Mouse (Mus musculus): ENCODE measurements around the gene Zfp609.

Zfp609 gene

DNA sequence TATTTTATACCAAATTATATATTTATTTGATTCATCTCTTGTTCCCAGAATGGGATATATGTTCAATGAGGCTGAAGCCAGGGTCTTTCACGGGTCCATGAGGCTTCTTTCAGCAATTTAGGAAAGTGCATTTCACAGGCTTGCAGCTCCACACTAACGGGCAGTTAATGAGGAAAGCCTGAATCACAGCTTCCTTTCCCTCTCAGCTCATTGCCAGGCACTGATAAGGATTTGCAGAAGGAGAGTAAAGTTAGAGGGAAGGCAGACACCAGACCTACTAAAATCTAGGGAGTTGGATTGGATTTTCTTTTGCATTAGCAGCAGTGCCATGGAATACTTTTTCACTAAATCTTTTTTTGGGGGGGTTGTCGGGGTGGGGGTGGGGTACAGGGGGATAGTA is 69.5 kb downstream of the Zfp609 start:
- DNase-seq: no peak

DNA sequence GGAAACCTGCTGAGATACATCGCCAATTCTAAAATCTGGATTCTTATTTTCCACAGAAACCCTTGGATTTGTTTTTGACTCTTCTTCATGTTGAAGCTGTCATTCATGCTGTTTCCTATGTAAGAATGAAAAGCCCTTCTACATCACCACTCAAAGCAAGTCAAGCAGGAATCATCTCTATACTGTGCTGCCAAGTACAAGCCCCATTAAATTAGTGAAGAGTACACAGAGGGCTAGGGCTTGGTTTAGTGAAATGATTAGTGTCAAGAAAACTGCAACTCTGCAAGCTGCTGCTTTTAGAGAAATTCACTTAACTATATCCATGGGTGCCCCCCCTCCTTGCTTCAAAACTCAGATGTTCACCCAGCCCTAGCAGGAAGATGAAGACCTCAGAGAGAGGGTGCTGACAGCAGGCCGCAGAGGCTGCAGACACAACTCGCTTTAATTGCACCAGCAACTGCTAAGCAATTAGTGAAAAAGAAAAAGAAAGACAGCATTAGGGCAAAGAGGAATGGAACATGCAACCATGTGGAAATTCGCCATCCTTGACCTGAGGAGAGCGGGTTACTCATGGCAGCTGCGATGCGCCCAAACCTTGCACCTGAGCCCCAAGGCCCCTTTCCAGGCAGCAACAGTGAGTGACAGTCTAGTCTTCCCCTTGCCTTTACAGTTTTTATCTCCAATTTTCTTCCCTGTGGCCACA is 71.5 kb downstream of the Zfp609 start:
- no peak for DNase-seq

DNA sequence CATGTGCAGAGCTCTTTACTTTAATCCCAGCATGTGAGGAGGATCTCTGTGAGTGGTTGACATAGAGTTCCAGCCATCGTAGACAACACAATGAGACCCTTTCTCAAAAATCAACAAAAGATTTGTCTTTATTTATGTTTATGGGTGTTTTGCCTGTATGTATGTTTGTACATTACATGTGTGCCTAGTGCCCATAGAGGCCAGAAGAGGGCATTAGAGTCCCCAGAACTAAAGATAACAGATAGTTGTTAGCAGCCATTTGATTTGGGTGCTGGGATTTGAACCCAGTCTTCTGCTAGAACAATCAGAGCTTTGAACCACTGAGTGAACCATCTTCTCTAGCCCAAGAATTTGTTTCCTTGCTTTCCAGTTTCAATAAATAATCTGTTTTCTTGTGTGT is 72.2 kb downstream of the Zfp609 start:
- DNase-seq: no peak

DNA sequence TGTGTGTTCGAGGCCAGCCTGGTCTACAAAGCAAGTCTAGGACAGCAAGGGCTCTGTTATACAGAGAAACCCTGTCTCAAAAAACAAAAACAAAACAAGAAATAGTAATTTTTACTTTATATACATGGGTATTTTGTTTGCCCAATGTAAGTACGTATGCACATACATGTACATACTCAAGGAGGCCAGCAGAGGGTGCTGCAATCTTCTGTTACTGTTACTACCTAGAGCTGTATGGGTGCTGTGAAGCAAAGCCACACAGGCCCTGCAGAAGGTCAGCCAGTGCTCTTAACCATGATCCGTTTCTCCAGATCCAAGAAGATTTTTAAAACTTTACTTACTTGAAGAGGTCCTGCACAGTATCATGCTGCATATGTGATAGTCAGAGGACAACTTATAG is 74.7 kb downstream of the Zfp609 start:
- no peak for DNase-seq

DNA sequence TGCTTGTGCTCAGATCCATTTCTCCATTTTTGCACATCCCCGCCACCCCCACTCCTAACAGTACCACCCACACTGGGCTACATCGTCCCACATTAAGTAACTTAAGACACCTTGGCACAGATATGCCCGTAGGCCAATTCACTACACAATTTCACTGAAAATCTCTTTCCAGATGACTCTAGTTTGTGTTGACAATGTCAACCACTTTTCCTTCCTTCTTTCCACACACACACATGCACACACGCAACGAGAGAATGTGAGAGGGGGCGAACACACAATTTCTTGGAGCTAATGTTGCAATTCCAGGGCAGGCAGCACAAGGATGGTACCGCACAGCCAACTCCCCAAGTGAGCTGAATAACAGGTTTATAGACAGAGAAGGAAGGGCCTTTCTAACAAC is 75.5 kb downstream of the Zfp609 start:
- DNase-seq: no peak

DNA sequence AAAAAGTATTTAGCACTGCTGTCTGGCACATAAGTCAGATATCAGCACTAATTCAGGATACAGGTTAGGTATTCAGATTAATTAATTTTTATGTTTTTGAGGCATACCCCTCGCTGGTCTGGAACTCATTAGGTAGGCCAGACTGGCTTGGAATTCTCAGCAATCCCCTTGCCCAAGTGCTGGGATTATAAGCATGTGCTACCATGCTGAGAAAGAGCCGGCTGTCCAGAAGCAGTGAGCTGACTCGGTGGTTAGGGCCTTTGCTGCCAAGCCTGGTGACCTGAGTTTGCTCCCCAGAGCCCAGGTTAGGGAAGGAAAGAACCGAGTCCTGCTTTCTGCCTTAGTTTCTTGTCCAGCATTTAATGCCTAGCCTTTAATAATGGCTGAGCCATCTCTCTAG is 79.3 kb downstream of the Zfp609 start:
- DNase-seq: peak; percentile 37

DNA sequence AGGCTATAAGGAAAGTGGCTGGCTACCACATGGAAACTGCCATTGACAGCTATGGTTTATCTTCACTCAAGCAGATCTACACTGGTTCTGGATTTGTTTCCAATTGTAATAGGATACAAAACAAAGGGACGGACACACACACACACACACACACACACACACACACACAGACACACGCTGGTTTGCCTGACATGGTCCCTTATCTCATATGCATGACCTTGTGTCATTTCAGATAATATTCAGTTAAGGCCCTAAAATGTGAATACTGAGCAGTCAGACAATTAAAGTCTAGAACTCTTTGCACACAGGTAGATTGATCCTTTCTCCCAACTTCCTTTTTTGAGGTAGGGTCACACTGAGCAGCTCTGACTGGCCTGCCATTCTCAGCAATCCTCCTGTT is 80.9 kb downstream of the Zfp609 start:
- DNase-seq: no peak

DNA sequence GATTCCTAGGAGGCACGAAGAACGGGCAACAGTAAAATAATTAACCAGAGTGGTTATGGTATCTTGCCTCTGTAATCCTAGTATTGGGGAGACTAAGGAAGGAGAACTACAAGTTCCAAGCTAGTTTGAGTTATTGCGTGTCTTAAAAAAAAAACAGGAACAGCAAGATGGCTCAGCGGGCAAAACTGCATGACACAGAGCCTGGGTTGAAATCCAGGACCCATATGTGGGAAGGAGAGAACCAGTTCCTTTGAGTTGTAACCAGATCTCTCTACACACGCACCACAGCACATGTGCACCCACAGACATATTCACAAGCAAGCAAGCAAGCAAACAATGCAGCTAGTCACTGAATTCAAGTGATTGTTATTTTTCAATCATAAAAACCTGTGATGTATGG is 81.9 kb downstream of the Zfp609 start:
- no peak for DNase-seq

DNA sequence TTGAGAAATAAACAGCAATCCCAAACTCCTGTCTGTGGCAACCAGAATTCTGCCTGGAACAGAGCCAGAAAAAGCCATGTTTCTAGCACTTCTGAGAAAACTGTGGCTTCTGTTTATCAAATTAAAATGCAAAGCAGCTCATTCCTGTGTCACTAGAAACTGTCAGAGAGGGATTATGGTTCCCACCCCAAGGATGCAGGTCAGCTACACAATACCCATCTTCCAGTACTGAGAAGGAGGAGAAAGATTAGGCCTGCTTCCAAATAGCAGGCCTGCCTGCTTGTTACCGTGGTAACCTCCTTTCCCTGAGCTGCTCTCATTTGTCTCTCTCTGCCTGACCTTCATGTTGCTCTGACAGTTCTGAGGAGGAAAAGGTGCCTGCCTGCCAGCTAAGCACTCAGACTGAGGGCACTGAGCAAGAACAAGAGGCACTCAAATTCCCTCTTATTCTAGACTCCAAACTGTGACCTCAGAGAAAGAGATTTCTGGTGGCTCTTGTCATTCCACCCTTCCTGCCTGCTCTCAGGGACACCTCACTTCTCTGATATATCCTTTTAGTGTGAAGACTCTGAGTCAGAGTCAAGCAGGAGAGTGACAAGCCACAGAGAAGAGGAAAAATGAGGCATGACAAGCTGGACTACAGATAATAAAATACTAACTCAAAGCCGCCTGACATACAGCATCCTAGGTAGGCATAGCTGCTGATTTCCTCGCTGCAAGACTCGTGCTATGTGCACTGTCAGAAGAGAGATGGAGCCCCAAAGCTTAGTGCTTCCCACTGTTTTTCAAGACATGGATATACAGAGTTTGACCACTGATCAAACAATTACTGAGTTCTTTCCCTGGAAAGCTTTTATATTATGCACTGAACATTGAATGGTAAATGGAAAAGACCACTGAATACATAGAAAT is 82.9 kb downstream of the Zfp609 start:
- DNase-seq: peak; percentile 85

DNA sequence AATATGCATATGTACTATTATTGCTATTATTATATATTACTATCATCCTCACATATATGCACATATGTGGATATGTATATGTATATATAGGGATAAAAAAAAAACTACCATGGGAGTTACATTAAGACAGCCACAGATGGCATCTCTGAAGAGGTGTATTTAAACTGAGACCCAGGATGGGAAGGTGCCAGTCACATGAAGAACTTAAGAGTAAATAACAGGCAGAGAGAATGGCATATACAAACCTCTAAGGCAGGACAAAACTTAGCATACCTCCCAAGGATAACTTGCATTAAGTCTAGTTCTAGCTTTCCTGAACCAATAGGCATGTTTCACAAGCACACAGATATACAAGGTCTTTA is 83.6 kb downstream of the Zfp609 start:
- DNase-seq: no peak

DNA sequence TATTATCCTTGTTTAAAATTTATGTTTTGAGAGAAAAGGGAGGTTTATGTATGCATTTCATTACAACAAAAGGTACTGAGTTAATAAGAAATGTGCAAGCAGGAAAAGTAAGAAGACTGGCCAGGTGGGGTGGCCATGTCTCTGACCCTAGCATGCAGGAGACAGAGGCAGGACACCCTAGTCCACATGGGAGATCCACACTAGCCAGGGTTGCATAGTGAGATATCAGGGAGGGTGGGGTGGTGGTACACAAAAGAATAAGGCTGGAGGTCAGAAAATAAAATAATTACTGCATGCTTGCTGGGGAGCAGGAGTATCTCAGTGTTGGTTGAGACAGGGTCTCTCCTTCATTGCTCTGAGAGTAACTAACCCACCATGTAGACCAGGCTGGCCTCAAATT is 84.0 kb downstream of the Zfp609 start:
- no peak for DNase-seq

DNA sequence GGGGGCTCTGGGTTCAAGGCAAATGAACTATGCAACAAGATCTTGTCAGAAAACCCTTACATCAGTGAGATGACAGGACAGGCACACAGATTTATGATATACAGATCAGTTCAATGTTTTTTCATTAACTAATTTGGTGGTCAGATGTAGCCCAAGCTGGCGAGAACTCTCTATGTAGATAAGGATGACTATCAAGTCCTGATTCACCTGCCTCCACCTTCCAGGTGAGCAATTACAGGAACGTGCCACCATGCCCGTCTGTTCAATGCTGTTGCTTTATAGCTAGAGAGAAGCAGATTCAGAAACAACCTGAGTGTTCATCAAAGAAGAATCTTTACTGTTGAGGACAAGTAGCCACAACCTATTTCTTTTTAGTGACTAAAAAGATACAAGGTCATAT is 84.6 kb downstream of the Zfp609 start:
- no peak for DNase-seq

DNA sequence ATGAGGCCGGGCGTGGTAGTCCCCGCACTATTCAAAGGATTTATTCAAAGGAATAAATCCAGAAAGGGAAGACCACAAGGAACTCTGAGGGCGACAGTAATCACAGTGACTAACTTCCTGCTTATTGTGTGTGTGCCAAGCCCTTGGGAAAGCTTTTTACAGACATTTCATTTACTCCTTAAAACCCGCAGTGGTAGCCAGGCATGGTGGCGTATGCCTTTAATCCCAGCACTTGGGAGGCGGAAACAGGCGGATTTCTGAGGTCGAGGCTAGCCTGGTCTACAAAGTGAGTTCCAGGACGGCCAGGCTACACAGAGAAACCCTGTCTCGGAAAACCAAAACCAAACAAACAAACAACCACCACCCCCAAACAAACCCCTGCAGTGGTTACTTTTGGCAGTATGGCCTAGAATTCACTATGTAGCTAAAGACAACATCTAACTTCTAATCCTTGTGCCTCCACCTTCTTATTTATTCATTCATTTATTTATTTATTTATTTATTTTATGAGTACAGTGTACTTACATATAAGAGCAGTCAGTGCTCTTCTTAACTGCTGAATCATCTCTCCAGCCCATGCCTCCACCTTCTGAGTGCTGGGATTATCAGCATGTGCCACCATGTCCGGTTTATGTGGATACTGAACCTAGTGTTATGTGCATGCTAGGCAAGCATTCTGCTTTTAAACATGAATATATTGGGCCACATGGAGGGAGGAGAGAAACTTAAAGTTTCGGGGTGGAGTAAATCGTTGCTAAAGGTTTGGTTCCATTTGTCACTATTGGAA is 86.1 kb downstream of the Zfp609 start:
- no peak for DNase-seq

DNA sequence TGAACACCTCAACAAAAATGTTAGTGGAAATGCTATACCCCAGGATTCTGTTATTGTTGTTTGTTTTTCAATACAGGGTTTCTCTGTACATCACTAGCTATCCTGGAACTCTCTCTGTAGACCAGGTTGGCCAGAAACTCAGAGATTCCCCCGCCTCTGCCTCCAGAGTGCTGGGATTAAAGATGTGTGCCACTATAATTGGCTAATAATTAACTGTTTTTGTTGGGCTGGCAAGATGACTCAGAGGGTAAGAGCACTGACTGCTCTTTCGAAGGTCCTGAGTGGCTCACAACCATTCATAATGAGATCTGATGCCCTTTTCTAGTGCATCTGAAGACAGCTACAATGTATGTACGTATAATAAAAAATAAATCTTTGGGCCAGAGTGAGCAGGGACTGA is 92.4 kb downstream of the Zfp609 start:
- no peak for DNase-seq

DNA sequence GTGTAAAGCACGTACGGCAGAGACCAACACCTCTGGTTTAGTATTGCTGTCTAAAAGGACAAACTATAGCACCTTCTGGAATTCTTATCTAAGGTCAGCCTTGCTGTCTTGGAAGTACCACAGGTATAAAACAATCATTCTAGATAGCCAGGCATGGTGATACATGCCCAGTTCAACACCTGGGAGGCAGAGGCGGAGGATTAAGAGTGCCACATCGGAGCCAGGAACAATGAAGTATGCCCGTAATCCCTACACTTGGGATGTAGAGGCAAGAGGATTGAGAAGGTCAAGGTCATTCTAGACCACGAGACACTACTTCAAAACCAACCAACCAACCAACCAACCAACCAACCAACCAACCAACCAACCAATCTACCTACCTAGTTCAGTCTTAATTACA is 98.8 kb downstream of the Zfp609 start:
- DNase-seq: no peak

DNA sequence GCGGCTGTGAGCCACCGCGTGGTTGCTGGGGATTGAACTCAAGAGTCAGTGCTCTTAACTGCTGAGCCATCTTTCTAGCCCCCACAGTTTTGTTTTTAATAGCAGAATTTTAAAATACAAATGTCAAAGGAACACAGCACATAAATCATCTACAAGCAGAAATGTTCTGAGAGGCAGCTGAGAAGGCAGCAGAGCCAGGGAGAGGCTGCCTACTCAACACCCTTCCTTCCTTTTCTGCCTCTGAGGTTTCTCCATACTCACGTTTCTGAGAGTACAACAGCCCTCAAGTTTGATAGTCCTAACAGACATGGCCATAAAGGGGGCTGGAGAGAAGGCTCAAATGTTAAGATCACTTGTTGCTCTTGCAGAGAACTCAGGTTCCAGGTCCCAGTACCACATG is 99.9 kb downstream of the Zfp609 start:
- DNase-seq: no peak

DNA sequence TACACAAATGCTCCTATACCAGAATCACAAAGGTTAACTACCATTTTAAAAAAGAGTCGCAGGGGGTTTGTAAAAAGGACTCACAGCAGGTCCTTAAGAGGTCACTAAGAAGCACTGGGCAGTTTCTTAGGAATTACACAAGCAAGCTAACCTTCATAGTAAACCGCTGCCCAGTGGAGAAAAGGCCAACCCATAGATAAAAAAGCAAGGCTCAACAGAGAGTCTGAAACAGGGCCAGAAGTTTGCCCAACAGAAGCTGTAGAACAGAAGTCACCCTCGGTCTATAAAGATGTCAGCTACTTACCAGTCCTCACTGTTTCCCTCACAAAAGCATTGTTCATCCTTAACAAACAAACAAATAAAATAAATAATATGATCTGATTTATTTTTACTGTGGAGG is 100.9 kb downstream of the Zfp609 start:
- DNase-seq: no peak

DNA sequence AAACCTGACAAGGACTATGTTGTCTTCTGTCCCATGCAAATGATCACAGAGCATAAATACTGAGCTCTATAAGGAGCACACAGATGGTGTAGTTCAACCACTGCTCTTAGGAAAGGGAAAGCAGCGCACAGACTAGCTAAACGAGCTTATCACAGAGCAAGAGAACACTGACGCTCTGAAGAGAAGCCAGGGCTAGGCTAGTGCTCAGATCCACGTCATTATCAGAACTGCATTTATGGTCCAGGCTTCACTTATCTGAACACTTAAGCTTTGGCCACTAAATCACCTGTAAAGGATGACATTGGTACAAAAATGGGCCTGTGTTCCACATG is 102.1 kb downstream of the Zfp609 start:
- DNase-seq: no peak

DNA sequence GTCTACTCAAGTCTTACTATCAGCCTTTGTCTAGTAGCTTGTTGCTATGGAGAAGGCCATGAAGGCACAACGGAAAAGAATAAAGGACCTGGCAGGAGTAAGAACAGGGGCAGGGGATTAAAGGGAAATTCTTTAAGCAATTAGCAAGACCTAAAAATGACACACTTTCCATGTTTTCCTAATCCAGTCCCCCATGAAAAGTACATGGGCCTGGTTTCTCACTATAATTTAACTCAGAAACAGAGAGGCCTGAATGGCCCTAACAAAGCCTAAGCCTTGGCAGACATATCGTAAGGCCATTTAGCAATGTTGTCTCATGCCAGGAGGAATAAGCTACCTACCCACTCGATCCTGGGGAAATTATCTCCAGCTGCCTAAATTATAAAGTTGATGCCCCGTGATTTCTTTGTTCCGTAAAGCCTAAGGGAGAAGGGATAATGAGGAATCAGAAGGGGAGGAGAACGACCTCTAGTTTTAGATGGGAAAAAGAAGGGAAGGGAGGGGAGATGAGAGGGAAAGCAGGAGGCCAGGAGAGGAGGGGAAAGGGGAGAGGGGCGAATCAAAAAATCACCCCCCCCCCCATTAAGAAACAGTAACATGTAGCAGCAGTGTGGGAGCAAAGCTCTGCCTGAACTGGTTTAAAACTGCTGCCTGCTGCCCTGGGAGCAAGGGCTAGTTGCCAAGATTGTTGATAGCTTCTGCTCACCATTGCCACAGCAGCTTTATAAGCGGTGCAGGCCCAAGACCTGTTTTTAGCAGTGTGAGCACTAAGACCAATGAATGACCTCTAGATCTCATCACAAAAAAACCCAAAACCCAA is 102.7 kb downstream of the Zfp609 start:
- peak; percentile 61 for DNase-seq

DNA sequence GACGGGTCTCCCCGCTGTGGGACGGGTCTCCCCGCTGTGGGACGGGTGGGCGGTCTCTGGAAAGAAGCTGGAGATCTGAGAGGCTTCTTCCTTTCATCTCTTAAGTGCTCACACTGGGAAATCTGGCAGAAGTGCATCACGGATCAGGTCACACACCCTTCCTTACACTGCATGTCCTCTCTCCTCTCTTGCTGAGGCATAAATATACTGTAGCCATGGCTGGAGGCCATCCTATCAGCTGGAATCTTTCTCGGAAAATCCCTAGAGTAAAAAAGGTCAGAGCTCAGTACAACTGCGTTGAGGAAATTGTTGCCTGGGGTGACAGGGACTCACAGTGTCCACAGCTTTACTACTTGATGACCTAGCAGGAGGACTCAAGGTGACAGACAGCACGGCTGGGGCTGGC is 106.2 kb downstream of the Zfp609 start:
- DNase-seq: no peak

DNA sequence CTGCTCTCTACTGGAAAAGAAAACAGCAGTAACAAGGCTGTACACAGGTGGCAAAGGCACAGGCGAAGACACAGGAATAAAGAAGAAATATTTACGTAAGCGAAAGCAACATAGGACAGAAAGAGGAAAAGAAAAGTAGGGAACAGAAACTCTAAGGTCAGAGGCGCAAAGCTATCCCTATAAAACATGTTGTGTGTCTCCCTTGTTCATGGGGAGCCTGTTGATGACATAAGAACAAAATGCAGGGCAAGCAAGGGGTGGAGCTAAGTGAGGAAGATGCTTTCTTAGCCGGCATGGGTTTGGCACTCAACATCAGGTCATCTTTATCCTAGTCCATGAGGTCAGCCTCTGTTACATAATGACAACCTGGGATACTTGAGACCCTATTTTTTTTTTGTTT is 109.2 kb downstream of the Zfp609 start:
- DNase-seq: no peak

DNA sequence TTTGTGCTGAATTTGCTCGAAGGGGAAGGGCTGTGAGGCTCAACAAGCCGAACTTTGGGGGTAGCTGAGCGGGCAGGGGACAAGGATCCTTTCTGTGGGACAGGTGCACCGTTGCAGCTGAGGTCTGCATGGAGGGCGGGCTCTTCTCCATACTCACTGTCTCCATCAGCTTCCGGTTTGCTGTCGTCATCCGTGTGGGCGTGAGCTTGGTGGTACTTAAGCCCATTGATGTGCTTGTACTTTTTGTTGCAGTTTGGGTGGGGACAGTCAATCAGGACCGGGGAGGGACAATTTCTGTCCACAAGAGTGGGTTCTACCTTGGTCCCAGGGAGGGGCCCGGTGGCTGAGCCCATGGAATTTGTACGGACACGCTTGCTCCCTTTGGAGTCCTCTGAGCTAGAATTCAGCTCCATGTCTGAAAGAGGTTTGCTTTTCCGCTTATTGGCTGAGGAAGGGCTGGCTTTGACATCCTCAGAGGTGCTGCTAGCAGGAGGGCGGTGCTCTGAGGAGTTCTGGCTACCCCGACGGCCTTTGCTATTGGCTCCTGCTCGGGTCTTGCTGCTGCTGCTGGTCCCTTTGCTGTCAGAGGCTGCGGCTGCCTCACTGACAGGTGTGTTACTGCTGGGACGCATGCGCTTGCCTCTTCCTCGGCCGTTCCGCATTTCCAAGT is 123.3 kb downstream of the Zfp609 start:
- DNase-seq: no peak
